Mouse (Mus musculus) Muller cell, postnatal 12 days (primary cell): ENCODE results near the gene Nkd1.

Experiments
- DNase-seq: peaks from one replicate; pipeline ENCODE4 v3.0.0-alpha.2; 2015; ENCODE audit errors: inconsistent ontology term

Gene Nkd1

GRCm38 (mm10) chr8:88610271-88610670 is 89.1 kb downstream of the Nkd1 start:
- DNase-seq = peak; percentile 39

- DNase-seq = no peak
Measured at GRCm38 (mm10) chr8:88614981-88615380, 93.8 kb downstream of the Nkd1 start.

GRCm38 (mm10) chr8:88618612-88619011 is 97.5 kb downstream of the Nkd1 start:
- no peak for DNase-seq

GRCm38 (mm10) chr8:88619513-88619912 is 98.4 kb downstream of the Nkd1 start:
- no peak for DNase-seq

- no peak for DNase-seq
Measured at GRCm38 (mm10) chr8:88620931-88621330, 99.8 kb downstream of the Nkd1 start.

- peak; percentile 50 for DNase-seq
Measured at GRCm38 (mm10) chr8:88621408-88621807, 100.3 kb downstream of the Nkd1 start.

GRCm38 (mm10) chr8:88623351-88623750 is 102.2 kb downstream of the Nkd1 start:
- no peak for DNase-seq

- DNase-seq = no peak
Measured at GRCm38 (mm10) chr8:88624276-88624675, 103.1 kb downstream of the Nkd1 start.

GRCm38 (mm10) chr8:88626433-88626832 is 105.3 kb downstream of the Nkd1 start:
- DNase-seq = no peak

- DNase-seq = no peak
Measured at GRCm38 (mm10) chr8:88626940-88627264, 105.7 kb downstream of the Nkd1 start.

- DNase-seq = peak; percentile 89
Measured at GRCm38 (mm10) chr8:88627265-88627991, 106.3 kb downstream of the Nkd1 start.

- DNase-seq = no peak
Measured at GRCm38 (mm10) chr8:88628001-88628774, 107.0 kb downstream of the Nkd1 start.

GRCm38 (mm10) chr8:88630225-88630624 is 109.1 kb downstream of the Nkd1 start:
- DNase-seq = no peak

- DNase-seq = no peak
Measured at GRCm38 (mm10) chr8:88631081-88631480, 109.9 kb downstream of the Nkd1 start.

- no peak for DNase-seq
Measured at GRCm38 (mm10) chr8:88633343-88633765, 112.2 kb downstream of the Nkd1 start.

- no peak for DNase-seq
Measured at GRCm38 (mm10) chr8:88635474-88636397, 114.6 kb downstream of the Nkd1 start, which contains the start of gene Snx20. TSS of gene Snx20 (minus strand) at chr8:88636128.

- peak; percentile 19 for DNase-seq
Measured at GRCm38 (mm10) chr8:88637092-88638000, 116.2 kb downstream of the Nkd1 start.

GRCm38 (mm10) chr8:88638908-88639307 is 117.8 kb downstream of the Nkd1 start:
- no peak for DNase-seq

- peak; percentile 30 for DNase-seq
Measured at GRCm38 (mm10) chr8:88642734-88643564, 121.8 kb downstream of the Nkd1 start.
